Mouse (Mus musculus): ENCODE results near the gene Muc1.

Gene Muc1

DNA sequence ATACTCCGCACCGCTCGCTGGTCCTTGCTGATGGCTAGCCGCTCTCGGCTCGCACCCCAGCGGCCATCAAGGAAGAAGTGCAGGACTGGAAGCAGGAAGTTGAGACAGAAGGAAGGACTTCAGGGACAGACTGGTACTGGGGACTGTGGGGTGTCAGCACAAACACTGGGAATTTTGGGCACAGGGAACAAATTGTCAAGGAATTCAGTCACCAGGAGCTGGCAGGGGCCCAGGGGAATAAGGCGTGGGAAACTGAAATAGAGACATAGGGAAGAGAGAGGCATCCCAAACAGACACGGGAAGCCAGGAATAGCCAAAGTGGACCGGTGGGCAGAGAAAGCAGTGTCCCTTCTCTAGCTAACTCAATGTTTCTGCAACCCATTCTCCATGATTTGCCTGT is 7.7 kb downstream of the Muc1 start:
- no peak for DNase-seq

DNA sequence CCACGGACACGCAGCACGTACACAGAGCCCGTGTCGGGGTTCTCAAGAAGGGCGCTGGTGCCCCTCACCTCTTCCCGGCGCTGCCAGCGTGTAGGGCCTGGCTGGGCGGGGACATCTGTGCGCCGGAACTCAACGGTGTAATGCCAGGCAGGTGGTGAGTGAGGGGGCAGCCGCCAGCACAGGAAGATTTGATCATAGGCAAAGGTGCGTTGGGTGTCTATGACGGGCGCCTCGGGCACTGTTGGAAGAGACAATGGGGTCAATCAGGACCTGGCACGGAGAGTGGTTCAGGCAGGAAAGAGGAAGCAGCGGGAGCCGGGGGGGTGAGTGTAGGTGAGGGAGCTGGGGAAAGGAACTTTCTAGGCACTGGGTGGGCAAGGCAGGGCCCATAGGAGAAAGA is 8.8 kb downstream of the Muc1 start:
- no peak for DNase-seq

DNA sequence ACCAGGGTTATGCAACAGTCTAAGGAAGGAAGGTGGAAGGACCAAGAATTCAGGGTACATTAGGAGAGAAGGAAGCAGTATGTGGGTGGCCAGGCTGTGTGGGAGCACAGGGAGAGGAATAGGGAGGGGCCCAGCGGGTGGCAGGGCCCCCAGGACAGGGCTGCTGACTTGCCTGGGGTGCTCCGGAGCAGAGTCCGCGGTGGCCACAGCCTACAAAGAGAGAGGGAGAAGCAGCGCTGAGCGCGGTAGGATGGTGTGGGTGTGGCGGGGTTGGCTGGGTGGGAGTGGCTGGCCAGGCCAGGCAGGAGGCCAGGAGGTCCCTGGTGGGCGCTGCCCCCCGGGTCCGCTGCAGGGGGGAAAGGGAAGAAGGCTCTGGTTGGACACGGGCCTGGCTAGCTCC is 9.6 kb downstream of the Muc1 start:
- DNase-seq, result no peak

DNA sequence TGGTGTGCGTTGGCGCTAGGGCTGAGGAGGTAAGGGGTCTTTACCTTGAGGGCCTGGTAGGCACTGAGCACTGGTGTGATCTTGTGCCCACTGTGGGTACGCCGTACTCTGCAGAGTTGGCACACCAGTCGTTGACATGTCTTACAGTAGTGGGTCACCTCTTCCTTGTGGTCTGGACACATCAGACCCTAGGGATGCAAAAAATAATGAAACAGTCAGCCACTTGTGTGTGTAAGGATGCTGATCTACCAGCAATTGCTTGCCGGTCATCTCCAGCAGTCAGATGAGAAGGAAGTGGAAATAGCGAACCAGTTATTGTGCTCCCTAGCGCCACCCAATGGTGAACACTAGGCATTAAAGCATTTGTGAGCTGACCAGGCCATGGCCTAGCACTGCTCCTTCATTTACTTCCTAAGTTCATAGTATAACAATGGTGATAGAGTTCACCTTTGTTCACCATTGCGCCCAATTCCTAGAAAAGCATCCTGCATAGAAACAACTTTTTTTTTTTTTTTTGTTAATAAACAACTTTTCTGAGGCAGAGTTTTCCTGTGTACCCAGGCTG is 13.6 kb downstream of the Muc1 start:
- peak; percentile 85 to 87 for DNase-seq

DNA sequence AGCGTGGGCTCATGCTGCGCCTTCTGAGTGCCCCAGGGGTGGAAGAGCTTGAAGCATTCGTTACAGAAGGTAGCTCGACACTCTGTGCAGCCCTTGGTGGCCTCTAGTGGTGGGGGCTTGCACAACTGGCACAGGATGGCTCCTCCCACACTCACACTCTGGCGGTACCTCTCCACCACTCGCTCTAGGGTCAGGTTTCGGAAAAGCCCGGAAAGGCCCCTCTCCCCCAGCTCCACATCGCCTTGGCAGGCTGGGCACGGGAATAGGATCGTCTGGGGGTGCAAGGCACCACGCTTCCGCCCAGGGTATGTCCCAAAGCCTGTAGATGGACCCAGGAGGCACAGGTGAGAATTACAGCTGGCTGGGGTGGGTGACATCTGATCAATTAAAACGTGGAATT is 14.8 kb downstream of the Muc1 start:
- DNase-seq, result peak; percentile 77 to 80

DNA sequence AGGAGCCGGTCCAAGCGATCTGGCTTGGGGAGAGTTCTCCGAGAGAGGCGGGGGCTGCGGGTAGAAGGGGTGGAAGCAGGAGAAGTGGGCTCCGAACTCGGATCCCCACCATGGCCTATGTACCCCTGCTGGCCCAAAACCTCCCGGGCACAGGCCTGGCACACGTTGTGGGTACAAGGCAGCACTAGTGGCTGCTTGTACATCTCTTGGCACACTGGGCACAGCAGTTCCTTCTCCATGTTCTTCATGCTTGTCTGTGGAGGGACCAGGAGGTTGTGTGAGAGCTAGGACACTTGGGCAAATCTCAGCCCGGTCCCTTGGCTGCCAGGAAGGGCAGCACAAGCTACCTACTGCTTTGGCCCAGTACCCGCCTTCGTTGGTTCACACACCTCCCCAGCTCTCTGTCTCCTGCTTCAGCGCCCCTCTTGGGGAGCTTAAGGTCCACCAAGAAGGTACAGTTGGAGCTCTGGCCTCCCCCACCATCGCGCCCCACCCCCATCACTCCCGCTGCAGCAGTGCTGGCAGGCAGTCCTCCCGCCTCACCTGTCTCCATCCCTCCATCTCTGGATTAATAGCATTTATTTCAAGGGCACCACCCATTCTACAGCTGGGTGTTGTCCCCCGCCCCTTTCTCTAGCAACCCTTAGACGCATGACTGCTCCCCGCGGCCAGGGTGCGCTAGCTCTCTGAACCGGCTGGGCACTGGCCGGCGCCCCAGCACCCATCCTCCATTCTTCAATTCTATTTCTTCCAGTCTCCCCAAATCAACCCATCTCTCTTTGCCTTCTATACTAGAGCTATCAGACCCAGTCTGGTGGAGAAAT is 15.5 kb downstream of the Muc1 start:
- DNase-seq, result peak; percentile 52 to 53

DNA sequence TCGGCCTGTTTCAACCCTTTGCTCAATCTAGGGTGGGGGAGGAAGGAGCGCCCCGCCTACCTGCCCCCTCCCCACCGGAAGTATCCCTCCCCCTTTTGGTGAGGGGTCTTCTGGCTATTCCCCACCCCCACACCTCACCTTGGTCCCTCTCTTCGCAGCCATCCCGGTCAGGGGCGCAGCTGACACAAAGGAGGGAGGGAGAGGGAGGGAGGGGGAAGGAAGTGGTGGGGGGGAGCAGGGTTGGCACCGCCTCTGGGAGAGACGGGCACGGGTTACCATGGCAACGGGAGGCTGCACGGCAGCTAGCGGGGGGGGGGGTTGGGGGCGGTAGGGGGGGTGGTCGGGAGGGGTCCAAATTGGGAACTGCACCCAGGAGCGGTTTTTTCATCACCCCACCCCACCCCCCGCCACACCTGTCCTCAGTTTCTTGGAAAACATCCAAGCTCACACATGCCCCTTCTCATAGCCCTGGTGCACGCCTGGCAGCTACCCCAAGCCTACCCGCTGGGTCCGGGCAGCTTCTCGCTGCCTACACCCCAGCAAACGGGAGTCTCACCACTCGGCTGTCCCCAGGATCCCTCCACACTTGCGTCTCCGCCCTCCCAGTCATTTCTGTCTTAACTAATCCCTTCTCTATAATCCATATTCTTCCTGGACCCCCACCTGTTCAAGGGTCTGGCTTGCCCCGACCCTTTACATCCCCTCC is 16.3 kb downstream of the Muc1 start:
- peak; percentile 39 to 49 for DNase-seq

DNA sequence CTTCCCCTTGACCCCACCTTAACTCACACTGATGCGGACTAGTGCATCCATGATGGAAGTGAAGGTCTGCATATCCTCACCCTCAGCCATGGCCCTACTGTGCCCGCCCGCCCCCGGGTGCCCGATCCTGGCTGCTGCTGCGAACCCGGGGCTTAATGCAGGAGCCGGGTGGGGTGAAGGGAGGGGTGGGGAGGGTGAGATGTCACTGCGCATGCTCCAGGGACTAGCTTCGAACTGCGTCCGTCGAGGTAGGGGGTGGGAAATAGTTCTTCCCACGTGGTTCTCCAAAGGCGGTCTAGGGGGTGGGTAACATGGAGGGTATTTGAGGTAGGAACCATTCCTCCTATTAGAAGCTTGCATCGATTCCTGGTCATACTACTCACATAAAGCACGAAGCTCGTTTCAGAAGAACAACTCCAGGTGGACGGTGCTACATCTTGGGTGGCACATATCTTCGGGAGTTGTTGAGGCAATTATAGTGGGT is 16.9 kb downstream of the Muc1 start, which contains the start of gene Krtcap2:
Gene Krtcap2 (plus strand): TSS at position 279 of the 484 bp plus-strand sequence.
- DNase-seq, result peak; percentile 39 to 41

DNA sequence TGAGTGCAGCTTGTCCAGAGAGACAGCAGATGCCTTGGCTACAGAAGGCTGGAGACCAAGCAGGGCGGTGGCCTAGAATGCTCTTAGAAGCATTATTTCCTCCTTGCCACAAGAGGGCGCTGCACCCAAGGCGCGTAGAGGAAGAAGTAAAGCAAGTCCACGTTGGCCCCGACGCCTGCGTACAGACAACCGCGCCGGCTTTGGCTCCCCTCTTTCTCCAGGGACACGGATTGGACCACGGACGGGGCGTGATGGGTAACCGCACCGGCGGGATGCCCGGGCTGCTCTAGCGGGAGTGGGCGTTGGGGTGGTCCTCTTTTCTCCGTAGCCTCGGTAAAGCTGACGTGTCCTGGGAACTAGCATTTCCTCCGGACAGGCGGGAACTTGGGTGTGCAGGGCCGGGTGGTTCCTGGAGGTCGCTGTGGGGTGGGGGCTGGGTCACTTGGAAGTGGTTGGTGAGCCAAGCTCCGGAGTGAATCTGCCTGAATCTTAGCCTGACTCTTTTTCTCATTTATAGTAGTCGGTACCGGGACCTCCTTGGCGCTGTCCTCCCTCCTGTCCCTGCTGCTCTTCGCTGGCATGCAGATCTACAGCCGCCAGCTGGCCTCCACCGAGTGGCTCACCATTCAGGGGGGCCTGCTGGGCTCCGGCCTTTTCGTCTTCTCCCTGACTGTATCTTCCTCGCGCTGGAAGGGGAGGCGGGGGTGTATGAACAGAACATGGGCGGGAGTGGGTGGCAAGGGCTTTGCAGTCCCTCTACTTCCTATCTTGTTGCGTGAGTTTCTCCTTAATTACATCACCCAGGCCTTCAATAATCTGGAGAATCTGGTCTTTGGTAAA is 17.6 kb downstream of the Muc1 start, which contains the start of gene Trim46:
Gene Trim46 (minus strand): TSS at position 49 of the 840 bp plus-strand sequence.
- peak; percentile 90 to 91 for DNase-seq

DNA sequence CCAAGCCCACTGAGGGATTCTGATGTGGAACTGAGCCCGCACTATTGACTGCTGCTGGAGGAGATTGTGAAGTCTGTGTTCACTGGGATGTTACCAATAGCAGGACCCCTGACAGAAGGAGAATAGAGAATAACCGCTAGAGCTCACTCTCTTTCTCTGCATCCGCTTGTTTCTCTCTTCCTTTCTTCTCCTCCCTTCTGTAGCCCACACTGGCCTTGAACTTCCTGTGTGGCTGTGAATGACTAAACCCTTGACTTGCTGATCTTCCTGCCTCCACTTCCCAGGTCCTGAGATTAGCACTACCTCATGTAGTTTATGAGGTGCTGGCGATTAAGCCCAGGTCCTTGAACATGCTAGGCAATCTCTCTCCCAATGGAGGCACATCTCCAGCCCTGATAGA is 18.6 kb downstream of the Muc1 start:
- no peak for DNase-seq

DNA sequence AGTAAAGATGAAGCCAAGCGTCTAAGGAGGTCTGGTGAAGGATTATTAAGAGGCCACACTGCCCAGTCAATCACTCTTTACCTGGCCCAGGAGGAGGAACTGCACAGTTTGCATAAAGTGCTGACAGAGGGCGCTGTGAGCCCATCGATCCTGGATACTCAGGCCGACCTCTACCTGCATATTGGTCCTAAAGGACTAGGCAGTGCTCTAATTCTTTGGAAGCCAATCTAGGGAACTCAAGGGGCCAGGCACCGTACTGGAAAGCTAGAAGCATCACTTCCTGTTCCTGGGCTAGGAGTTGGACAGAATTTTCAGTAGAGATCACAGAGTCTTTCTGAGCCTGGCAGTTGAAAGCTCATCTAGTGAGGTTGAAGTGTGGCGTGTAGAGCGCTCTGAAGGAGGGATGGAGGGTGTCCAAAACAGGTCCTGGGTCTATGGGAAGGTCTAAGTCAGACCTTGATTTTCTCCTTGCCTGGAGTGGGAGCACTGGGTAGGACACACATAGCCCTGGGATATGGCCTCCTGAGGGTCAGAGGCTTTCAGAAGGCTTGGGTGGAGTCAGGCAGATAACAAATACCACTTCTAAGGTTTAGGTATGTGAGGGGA is 21.7 kb downstream of the Muc1 start:
- peak; percentile 79 to 80 for DNase-seq

DNA sequence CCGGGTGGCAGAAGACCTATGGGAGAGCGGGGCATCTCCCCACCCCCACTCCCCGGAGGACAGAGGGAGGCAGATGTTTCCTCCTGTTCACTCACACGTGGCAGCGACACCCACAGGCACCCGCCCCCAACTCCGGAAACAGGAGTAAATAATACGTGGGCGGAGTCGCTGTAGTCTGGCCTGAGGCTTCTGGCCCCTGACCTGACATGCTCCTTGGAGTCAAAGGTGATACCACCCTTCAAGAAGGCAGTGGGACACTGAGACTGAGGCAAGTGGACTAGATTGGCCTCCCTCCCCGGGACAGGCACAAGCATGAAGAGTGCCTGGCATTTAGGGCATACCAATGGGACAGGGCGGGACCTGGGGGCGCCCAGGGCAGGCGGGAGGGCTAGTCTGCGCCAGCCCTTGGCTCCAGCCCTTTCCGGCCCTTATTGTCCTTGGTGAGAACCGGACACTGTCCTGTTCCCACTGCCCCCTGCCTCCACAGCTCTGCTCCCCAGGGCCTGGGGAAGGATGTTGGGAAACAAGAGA is 22.6 kb downstream of the Muc1 start:
- DNase-seq, result peak; percentile 77 to 78

DNA sequence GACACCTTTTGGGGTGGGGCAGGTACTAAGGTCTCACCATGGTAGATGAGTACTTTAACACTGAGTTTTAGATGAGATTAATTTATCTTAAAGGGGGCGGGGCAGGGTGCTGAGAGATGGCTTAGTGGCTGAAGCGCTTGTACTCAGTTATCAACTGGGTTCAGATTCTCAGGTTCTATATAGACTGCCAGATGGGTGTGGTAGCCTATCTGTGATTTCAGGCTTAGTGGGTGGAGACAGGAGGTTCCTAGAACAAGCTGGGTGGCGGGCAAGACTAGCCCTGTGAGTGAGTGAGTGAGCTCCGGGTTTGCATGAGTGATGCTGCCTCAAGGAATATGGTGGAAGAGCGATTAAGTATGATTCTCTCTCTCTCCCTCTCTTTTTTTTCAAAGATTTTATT is 26.1 kb downstream of the Muc1 start:
- no peak for DNase-seq

DNA sequence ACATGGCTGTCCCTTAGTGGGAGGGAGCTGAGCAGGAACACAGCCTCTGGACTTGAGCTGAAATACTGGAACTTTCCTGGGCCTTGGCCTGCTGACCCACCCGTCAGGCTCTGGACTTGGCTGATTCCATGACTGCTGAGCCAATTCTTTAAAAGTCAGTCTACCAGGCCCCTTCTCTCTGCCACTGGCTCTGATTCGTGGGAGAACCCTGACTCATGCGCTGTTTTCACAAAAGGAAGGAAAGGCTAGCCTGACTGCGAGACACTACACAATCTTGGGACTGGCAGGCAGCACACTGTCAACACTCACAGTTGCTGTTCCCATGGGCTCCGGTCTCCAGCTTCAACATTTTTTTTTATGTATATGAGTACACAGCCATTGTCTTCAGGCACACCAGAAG is 27.3 kb downstream of the Muc1 start:
- no peak for DNase-seq

DNA sequence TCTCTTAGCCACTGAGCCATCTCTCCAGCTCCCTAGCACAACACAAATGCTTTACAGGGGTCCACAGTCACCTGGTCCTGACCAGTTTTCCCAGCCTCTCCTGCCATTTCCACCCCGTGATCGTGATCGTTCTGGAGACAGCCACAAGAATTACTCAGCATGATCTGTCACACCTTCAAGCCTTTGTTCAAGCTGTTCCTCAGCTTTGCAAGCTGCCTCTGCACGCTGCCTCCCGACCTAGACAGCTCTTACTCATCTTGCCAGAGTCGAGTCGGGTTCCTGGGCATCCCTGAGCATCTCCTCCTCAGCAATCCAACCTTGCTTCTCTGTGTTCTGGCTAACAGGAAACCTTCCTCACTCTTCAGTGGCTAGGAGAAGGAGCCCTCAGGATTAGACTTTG is 30.2 kb downstream of the Muc1 start, which contains the start of gene Dpm3:
Gene Dpm3 (plus strand): TSS at position 283 of the 400 bp plus-strand sequence.
- DNase-seq, result no peak

DNA sequence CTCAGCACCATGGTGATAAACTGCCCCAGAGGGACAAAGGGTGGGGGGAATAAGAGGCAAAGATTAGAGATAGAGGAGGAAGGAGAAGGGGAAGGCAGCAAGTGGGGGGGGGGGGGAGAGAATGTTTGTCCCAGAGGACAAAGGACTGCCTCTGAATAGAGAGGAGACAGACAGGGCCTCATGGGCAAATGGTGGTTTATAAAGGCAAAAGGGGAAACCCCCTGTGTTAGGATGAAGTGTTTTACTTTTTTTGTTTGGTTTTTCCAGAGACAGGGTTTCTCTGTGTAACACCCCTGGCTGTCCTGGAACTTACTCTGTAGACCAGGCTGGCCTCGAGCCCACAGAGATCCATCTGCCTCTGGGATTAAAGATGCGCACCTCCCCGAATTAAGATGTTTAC is 31.4 kb downstream of the Muc1 start:
- no peak for DNase-seq

DNA sequence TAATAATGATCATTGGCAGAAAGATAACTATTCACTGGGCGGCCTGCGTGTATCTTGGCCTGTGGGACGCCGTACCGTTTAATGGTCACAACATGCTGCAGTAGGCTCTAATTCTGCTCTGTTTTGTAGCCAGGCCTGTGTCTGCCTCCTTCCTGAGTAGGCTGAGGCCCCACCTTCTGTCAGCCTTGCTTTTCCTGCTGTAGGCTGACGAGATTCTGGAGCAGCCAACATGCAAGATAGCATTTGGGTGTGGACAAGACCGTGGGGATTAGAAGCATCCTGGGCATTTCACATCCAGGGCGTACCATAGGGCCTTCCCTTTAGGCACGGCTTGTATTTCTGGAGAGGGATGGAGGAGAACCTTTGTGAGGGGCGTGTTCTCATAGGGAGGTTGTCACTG is 33.6 kb downstream of the Muc1 start:
- no peak for DNase-seq

DNA sequence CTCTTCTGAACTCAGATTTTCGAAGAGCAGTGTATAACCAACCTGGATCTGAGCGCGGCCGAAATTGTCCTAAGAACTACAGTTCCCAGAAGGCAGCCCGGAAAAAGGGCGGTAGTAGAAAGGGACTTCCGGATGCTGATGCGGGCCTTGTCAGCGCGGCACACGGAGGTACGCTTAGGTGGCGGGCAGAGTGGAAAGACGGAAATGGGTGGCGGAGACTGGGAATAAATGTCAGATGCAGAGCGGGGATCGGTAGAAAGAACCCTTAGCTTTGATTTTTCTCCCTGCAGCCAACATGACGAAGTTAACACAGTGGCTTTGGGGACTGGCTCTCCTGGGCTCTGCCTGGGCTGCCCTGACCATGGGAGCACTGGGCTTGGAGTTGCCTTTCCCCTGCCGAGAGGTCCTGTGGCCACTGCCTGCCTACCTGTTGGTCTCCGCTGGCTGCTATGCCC is 37.6 kb downstream of the Muc1 start:
- peak; percentile 76 to 78 for DNase-seq

DNA sequence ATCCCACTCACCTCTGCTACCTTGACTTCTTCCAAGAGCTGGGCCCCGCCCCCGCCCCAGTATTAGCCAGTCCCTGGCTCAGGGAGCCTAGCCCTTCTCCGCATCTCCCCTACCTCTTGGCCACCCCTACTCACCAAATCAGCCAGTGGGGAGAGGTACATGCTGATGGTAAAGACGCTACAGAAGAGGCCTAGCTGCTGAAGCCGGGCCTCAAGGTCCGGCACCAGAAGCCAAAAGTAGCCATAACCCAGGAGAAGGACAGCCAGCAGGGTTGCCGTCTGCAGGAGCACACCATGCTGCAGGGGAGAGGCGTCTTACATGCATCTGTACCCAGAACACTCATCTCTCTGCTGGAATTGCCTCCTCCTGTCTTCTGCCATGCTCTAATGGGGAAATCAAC is 40.1 kb downstream of the Muc1 start:
- no peak for DNase-seq

DNA sequence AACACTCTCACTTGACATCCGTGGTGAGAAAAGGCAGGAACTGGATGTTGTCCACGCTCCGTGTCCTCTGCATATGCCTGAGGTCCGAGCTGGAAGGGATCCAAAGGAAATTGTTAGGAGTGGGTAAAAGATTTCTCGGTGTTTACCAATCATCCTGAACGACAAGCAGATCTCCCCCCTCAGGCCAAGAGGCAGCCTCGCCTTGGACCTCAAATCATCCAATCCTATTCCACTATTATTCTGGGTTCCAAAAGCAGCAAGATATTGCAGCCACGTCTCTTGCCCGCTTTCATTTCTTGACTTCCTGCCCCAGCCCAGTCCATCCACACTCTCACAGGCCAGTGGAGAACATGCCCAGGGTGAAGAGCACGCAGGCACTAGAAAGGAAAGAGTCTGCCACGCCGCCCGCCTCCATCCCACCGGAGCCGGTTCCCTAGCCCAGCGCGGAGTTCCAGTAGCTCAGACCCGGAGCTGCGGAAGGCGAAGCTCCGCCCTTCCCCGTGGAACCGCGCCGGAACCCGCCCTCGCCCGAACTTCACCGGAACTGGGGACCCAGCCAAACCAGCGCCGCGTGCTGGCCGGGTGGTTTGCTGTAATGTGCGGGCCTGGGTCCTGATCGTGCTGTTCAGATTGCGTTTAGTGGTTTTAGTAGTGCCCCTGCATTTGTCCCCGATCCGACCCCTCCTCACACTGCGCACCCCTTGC is 41.3 kb downstream of the Muc1 start, which contains the start of gene Slc50a1:
Gene Slc50a1 (minus strand): TSS at position 520 of the 705 bp plus-strand sequence.
- peak; percentile 73 to 74 for DNase-seq

DNA sequence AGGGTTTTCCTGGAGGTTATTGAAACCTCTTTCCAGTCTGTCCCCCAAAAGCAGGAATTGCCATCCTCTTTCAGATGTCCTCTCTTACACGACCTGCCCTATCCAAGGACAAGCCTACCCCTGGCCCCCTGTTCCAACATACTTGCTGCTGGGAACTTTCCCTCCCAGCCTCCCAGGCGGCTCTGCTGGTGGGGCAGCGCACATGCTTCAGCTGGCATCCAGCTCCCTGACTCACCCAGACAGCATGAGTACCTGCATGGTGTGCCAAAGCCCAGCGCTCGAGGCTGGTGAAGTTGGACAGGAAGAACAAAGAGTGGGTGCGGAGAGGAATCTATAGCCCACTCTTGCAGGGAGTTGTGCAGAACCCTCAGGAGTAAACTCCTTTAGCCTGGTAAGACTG is 42.0 kb downstream of the Muc1 start:
- peak in 1 of 2 experiments; percentile 12 for DNase-seq
